Mouse (Mus musculus) G1E (cell line): ENCODE measurements around the gene Cars2. TPM values are rescaled to one million over a fixed set of nuclear protein-coding genes. Genes with fewer than 3 reads are reported as not detected.
A peak's percentile ranks its signal among the peaks of the same experiment; 100 is the strongest.

Experiments
- ATAC-seq: 2 replicates; pipeline ENCODE4 v1.8.0; 2016; ENCODE audit warnings: mild to moderate bottlenecking; ENCODE audit not compliant: insufficient number of reproducible peaks, poor library complexity, low FRiP score, severe bottlenecking; ENCODE audit errors: extremely low read depth
- DNase-seq: peaks from one replicate; pipeline ENCODE4 v3.0.0; 2012; ENCODE audit warnings: low spot score
- H3K27me3 ChIP-seq: 2 replicates; pipeline ENCODE4 v1.6.1; 2012; ENCODE audit warnings: mild to moderate bottlenecking, low read length, inconsistent platforms; ENCODE audit not compliant: insufficient read depth
- H3K36me3 ChIP-seq: replicated peaks from 2 replicates; pipeline ENCODE3; 2012; ENCODE audit warnings: mild to moderate bottlenecking, inconsistent platforms
- H3K4me1 ChIP-seq: 2 replicates; pipeline ENCODE4 v1.6.1; 2012; ENCODE audit warnings: low read depth, low read length, inconsistent platforms, mixed read lengths; ENCODE audit not compliant: insufficient read depth
- H3K4me3 ChIP-seq: 2 replicates; pipeline ENCODE4 v1.5.1; 2012; ENCODE audit warnings: low read depth, mild to moderate bottlenecking, inconsistent platforms, low read length, moderate library complexity, mixed read lengths
- H3K9me3 ChIP-seq: replicated peaks from 2 replicates; pipeline ENCODE4 v1.6.1; 2012; ENCODE audit warnings: inconsistent platforms
- CTCF ChIP-seq: IDR thresholded peaks from 2 replicates; pipeline ENCODE4 v1.5.1; 2012; ENCODE audit warnings: low read depth, low read length, inconsistent platforms, mixed read lengths
- GATA1 ChIP-seq: IDR thresholded peaks from 2 replicates; pipeline ENCODE4 v1.6.1; 2012; ENCODE audit warnings: borderline replicate concordance, low read length, inconsistent platforms, mixed read lengths
- GATA2 ChIP-seq: IDR thresholded peaks from 2 replicates; pipeline ENCODE4 v1.6.1; 2012; ENCODE audit warnings: low read depth, low read length, inconsistent platforms, borderline replicate concordance
- POLR2AphosphoS5 ChIP-seq: IDR thresholded peaks from 2 replicates; pipeline ENCODE4 v1.6.1; 2012; ENCODE audit warnings: low read depth, low read length, inconsistent platforms; ENCODE audit not compliant: insufficient replicate concordance
- TAL1 ChIP-seq: conservative IDR thresholded peaks from 2 replicates; pipeline ENCODE4 v1.6.1; 2012; ENCODE audit warnings: low read depth, low read length, inconsistent platforms, mixed read lengths
- polyA plus RNA-seq: library from polyadenylated mRNA; stranded (reverse); fragments of >175 nt; gene quantifications from 2 replicates; pipeline ENCODE4 v1.2.3, GENCODE M21; 2012
- total RNA-seq, 2 experiments: library from RNA; stranded (forward) in 1 of 2; stranded (reverse) in 1 of 2; fragments of 200-1000 nt in 1 of 2; fragments of >200 nt in 1 of 2; fragmentation: Nextera tagmentation in 1 of 2; gene quantifications; 2 replicates each; pipeline ENCODE4 v1.2.3; 2014 to 2017

The Cars2 gene
- total RNA-seq (2014; fragmentation: Nextera tagmentation) (25.7 and 31.8 TPM in 2 replicates), total RNA-seq (2017) (47.4 and 57.9 TPM in 2 replicates), polyA plus RNA-seq (34.7 and 53.4 TPM in 2 replicates)

DNA sequence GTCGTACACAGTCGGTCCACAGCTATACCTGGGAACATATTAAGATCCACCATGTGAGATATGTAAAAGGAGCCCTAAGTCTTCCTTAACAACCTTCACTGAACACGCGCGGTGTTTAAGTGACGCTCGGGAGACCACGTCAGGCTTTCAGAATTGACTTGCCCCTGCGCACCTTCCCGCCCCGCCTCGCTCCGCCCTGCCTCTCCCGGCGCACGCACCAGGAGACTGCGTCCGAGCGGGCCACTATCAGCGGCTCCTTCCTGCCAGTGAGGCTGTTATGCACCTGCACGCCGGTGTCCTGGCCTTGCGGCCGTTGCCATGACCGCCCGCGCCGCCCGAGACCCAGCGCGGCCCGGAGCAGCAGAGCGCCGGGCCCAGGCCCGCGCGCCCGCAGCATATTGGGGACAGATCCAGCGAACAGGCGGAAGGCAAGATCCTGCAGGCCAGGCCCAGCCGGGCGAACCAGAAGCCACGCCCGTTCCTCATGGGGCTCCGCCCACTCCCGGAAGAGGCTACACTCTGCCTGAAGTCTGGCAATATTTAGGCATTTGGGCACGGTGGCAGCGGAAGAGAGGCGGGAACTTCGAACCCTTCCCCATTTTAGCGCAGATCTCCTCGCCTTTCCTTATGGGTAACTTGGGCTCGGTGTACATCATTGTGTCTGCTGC, at the start of gene Cars2:
TSS of gene Cars2 (minus strand) at position 503 of the 668 bp plus-strand sequence.
- Histone ChIP-seq H3K4me1 (peaks cover 60% of the 10 kb centered on the region), H3K27me3 (no peaks in the 10 kb centered on the region), H3K4me3 (peak within 1 kb of the TSS; percentile 79), H3K9me3 (no peaks in the 10 kb centered on the region), H3K36me3 (peaks cover 36% of the 10 kb centered on the region)
- DNase-seq: peak; percentile 88
- ATAC-seq: peak; percentile 67
- TF ChIP-seq POLR2AphosphoS5: no peak; the same call in 1 of the 2 replicates

DNA sequence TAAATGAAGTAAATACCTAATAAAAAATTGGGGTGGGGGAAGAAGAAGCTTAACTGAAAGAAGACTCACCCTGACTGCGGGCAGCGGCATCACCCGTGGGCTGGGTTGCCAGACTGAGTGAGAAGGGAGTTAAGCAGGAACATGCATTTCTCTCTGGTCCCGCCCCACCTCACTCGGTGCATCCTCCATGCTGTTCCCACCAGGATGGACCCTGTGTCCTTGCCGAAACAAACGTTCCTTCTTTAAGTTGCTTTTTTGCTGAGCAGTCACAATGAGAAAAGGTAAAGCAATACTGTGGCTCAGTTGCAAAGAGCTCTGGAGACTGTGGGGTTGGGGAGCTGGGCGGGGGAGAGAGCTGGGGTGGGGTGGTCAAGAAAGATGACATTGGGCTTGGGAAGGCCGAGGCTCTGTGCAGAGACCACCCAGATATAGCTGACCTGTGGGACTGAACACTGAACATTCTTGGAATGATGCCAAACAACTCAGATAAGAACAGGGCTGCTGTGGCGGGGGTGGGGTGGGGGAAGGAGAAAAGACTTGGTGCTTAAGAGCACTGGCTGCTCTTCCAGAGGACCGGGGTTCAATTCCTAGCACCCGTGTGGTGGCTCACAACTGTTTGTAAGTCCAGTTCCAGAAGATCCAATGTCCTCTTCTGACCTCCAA, 42.8 kb upstream of the Cars2 start:
- H3K27me3 ChIP-seq: peaks cover 58% of the 10 kb centered on the region
- H3K9me3 ChIP-seq: peaks cover 4% of the 10 kb centered on the region; the same call in 1 of the 2 replicates
- peaks cover 5% of the 10 kb centered on the region; the same call in 1 of the 2 replicates for H3K4me1 ChIP-seq
- no peak for TF ChIP-seq GATA2
- TF ChIP-seq TAL1: no peak
- TF ChIP-seq POLR2AphosphoS5: no peak
- TF ChIP-seq GATA1: no peak
- TF ChIP-seq CTCF: no peak
- H3K36me3 ChIP-seq: no peaks in the 10 kb centered on the region
- no peak for DNase-seq
- H3K4me3 ChIP-seq: no peak overlapping the region
- no peak for ATAC-seq

DNA sequence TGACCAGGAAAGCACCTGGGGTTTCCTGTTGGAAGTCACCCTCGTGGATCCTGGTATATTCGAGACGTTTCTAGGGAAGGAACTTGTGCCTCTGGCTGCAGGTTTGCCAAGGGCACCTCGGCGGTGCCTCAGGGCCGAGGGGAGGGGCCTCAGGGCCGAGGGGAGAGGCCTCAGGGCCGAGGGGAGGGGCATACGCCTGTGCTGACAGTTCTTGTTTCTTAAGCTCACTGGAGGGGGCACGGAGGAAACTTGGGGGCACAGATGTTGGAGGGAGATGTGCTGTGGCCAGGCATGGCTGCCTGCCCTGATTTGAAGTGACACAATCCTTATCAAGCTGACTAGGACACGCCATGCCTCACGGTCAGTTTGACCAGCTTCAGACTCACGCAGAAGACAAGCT, 41.7 kb upstream of the Cars2 start:
- Histone ChIP-seq H3K9me3 (peaks cover 4% of the 10 kb centered on the region; the same call in 1 of the 2 replicates), H3K4me1 (peaks cover 9% of the 10 kb centered on the region; the same call in 1 of the 2 replicates), H3K36me3 (no peaks in the 10 kb centered on the region), H3K4me3 (no peak overlapping the region), H3K27me3 (peaks cover 61% of the 10 kb centered on the region)
- DNase-seq (no peak), ATAC-seq (no peak)
- TF ChIP-seq POLR2AphosphoS5 (no peak), GATA1 (no peak), CTCF (no peak), TAL1 (no peak), GATA2 (no peak)

DNA sequence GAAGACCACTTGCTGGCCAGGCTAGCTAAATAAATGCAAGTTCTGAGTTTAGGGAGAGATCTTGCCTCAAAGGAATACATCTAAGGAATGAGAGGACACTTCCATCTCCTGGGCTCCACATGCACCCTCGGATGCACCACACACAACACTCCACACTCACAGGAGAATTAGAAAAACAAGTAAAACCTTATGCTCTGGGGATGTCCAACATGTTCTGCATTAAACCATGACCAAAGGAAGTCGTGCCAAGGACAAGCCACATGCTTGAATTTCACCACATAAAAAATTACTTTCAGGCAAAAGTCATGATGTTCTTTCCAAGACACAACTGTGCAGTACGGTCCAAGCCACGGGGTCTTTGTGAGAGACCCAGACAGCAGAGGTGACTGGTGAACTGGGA, 41.3 kb upstream of the Cars2 start:
- Histone ChIP-seq H3K4me1 (peaks cover 10% of the 10 kb centered on the region; the same call in 1 of the 2 replicates), H3K27me3 (peaks cover 61% of the 10 kb centered on the region), H3K4me3 (no peak overlapping the region), H3K36me3 (no peaks in the 10 kb centered on the region), H3K9me3 (peaks cover 2% of the 10 kb centered on the region; the same call in 1 of the 2 replicates)
- no peak for TF ChIP-seq GATA1
- no peak for TF ChIP-seq CTCF
- no peak for TF ChIP-seq GATA2
- TF ChIP-seq TAL1: no peak
- TF ChIP-seq POLR2AphosphoS5: no peak
- ATAC-seq: no peak
- DNase-seq: no peak

DNA sequence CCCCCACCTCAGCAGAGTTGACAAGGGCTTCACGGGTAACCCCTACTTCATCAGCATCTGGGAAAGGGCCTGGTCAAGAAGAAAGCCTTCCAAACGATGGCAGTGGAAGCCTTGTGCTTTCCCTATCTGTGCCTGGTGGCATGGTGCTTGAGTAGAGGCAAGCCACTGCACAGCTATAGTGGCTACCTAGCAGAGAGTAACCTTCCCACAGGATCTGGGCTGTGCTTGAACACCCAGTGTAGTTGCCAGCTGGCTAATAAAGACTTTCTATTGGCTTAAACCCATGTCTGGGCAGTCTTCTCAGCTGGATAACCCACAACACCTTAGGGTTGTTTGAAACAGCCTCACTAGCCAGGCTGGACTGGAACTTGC, 35.8 kb upstream of the Cars2 start:
- H3K36me3 ChIP-seq: no peaks in the 10 kb centered on the region
- peaks cover 12% of the 10 kb centered on the region for H3K9me3 ChIP-seq
- H3K27me3 ChIP-seq: peaks cover 50% of the 10 kb centered on the region
- H3K4me3 ChIP-seq: no peak overlapping the region
- no peak for ATAC-seq
- 0 out of 2 replicates have a peak, but pooled peaks cover 5% of the 10 kb centered on the region for H3K4me1 ChIP-seq
- no peak for TF ChIP-seq TAL1
- no peak for TF ChIP-seq POLR2AphosphoS5
- TF ChIP-seq CTCF: no peak
- no peak for TF ChIP-seq GATA1
- TF ChIP-seq GATA2: no peak
- no peak for DNase-seq

DNA sequence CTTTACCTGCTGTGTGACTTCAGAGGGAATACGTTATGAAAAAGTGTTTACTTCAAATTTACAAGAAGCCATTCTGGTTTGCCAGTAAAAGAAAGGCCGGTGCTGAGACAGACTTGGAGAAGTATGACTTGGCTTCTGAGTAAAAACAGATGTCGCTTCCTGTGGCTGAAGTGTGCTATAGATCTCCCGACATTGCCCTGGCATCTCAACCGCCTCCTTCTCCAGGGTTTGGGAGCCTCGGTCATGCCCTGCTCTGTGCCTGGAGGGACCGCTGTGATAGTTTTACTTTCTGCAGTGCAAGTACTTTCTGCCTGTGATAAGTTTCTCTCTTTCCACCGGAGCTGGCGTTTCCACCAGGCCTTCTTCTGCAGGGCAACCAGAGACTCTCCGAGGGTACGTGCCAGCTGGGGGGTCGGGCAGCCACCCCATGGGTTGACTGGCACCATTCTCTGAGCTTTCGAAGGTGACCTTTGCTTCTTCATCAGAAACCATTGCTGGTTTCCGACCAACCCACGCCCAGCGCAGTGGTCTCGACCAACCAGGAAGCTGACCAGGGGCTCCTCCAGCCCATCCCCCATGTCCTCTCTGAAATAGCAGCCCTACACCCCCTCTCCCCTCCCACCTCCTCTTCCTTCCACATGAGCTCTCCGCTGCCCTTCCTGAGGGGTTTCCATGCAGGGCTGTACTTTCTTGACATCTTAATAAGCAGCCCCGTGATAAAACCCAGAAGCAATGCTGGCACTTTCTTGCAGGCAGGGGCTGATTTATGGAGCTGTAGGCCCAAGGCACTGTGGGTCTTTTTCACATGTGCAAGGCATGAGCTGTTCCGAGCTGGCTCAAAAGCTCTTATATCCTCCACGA, 35.2 kb upstream of the Cars2 start:
- no peak for TF ChIP-seq GATA1
- H3K4me1 ChIP-seq: 0 out of 2 replicates have a peak, but pooled peaks cover 5% of the 10 kb centered on the region
- ATAC-seq: no peak

More for the DNA sequence above, 35.2 kb upstream of the Cars2 start:
- H3K4me3 ChIP-seq: no peak overlapping the region
- H3K27me3 ChIP-seq: peaks cover 50% of the 10 kb centered on the region
- H3K9me3 ChIP-seq: peaks cover 12% of the 10 kb centered on the region
- H3K36me3 ChIP-seq: no peaks in the 10 kb centered on the region
- no peak for DNase-seq
